Comparison of ENCODE assay signal across 8 mouse cellular contexts in genomic region chr17:29489971-29490712, GRCm38 (mm10). TPM values are rescaled to one million over a fixed set of nuclear protein-coding genes. Genes with fewer than 3 reads are reported as not detected.
DNase-seq lines count a peak whose midpoint lies in the region; ATAC-seq lines count a peak whose summit lies in the region.

No protein-coding gene starts in this region.

- WGBS in hindbrain, embryonic 15.5 days, result under 1% methylated on average over 53 of the region's 68 CpGs

- peak overlapping the region; percentile 90 for H3K4me3 ChIP-seq in hindbrain, embryonic 15.5 days

- H3K4me1 ChIP-seq in hindbrain, embryonic 15.5 days (replicated peaks), result peaks cover 32% of the 10 kb centered on the region

- peak; percentile 94 for ATAC-seq in hindbrain, embryonic 15.5 days (ENCODE audit: low FRiP score, low read depth)

- DNase-seq in R1 (ENCODE audit: low read depth, low spot score), result peak; percentile 99
- DNase-seq in cerebellum, postnatal 25 days, result peak; percentile 96 to 99
- DNase-seq in frontal cortex, postnatal 25 days (ENCODE audit: low spot score in 2 of 2), result peak; percentile 79 to 86
- DNase-seq in left cerebral cortex, adult 11 months (ENCODE audit: low spot score), result peak; percentile 91
- peak; percentile 99 for DNase-seq in lung, postnatal 4 days
- peak; percentile 95 for DNase-seq in retina, postnatal 7 days (ENCODE audit: low read depth, low spot score)
- DNase-seq in urinary bladder, adult 2 months (ENCODE audit: low spot score), result peak; percentile 97

- peaks cover 4% of the 10 kb centered on the region; the same call in 1 of the 2 replicates for H3K36me3 ChIP-seq in hindbrain, embryonic 15.5 days

- H3K9ac ChIP-seq in hindbrain, embryonic 15.5 days, result peak overlapping the region; percentile 57

- no peaks in the 10 kb centered on the region for H3K27me3 ChIP-seq in hindbrain, embryonic 15.5 days

- H3K4me2 ChIP-seq in hindbrain, embryonic 15.5 days, result peak overlapping the region; percentile 85

- peak overlapping the region; percentile 89 for H3K27ac ChIP-seq in hindbrain, embryonic 15.5 days (replicated peaks)

- H3K9me3 ChIP-seq in hindbrain, embryonic 15.5 days, result no peaks in the 10 kb centered on the region

RNA-seq across cellular contexts. Expression of gene Pim1, which starts 0.4 kb away (rescaled TPM):
- 8.4 and 8.9 TPM in 2 replicates for polyA plus RNA-seq in hindbrain, embryonic 15.5 days (2015; fragmentation: Nextera tagmentation; extraction: Ambion mirVana)
- 21.2 and 24.4 TPM in 2 replicates for polyA plus RNA-seq in urinary bladder, adult 2 months (2012; rRNA removed)

RNA-seq across cellular contexts. Expression of gene Gm17657, which starts 59.3 kb away (rescaled TPM):
- polyA plus RNA-seq in hindbrain, embryonic 15.5 days (2015; fragmentation: Nextera tagmentation; extraction: Ambion mirVana), result 0.17 TPM in 1 of 2 replicates, not detected in the other
- polyA plus RNA-seq in urinary bladder, adult 2 months (2012; rRNA removed), result not detected in 2 replicates

RNA-seq across cellular contexts. Expression of gene Tbc1d22b, which starts 59.4 kb away (rescaled TPM):
- 26.3 and 32.6 TPM in 2 replicates for polyA plus RNA-seq in hindbrain, embryonic 15.5 days (2015; fragmentation: Nextera tagmentation; extraction: Ambion mirVana)
- polyA plus RNA-seq in urinary bladder, adult 2 months (2012; rRNA removed), result 13.5 and 14.1 TPM in 2 replicates

Comparison
In these comparisons a context has a peak if more than half of its experiments do, and no peak if none do; other contexts are left out.
1. Peak in every context shown above with its lines: DNase-seq, ATAC-seq, H3K4me3 ChIP-seq and H3K27ac ChIP-seq.